Mouse (Mus musculus) adrenal gland, postnatal 14 days (tissue): ENCODE results near the gene Bag3. TPM values are rescaled to one million over a fixed set of nuclear protein-coding genes. Genes with fewer than 3 reads are reported as not detected.
A peak's percentile ranks its signal among the peaks of the same experiment; 100 is the strongest.
"Not testable (repeated sequence)": the region's sequence is repeated elsewhere in the genome, so short reads cannot be mapped to it uniquely, and the experiment has no call there.

ENCODE experiments used
- DNase-seq: peaks from one replicate; pipeline ENCODE4 v3.0.0; 2021; ENCODE audit warnings: mixed read lengths
- total RNA-seq: library from RNA; stranded (reverse); gene quantifications from 2 replicates; pipeline ENCODE4 v1.2.3, GENCODE M21; 2021

Bag3 gene
- total RNA-seq, 1 experiment from 2014 or later = 192 TPM

DNA sequence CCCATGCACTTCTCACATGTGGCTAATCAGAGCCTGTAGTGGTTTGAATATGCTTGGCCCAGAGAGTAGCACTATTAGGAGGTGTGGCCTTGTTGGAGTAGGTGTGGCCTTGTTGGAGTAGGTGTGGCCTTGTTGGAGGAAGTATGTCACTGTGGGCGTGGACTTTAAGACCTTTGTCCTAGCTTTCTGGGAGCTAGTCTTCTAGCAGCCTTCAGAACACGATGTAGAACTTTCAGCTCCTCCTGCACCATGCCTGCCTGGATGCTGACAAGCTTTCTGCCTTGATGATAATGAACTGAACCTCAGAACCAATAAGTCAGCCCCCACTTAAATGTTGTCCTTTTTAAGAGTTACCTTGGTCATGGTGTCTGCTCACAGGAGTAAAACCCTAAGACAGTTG, 46.0 kb downstream of the Bag3 start:
- DNase-seq = not testable (repeated sequence)

GRCm38 (mm10) chr7:128569987-128570656, 46.7 kb downstream of the Bag3 start:
- DNase-seq = no peak

DNA sequence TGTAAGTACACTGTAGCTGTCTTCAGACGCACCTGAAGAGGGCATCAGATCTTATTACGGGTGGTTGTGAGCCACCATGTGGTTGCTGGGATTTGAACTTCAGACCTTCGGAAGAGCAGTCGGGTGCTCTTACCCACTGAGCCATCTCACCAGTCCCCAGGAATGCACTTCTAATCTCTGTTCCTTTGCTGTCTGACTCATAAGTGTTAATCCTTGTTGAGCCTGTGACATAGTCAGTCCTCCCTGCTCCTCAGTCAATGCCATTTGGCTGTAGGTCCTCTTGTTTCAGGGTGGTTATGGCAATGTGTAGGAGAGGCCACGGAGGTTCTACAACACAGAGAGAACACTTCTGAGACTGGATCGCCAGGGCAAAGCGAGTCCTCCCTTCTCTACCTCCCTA, 47.2 kb downstream of the Bag3 start:
- not testable (repeated sequence) for DNase-seq

- DNase-seq = no peak
These were observed 48.6 kb downstream of the Bag3 start for GRCm38 (mm10) chr7:128572030-128572429.

GRCm38 (mm10) chr7:128575211-128575610, 51.8 kb downstream of the Bag3 start:
- peak; percentile 51 for DNase-seq

GRCm38 (mm10) chr7:128575794-128576193, 52.4 kb downstream of the Bag3 start:
- DNase-seq = peak; percentile 17

DNA sequence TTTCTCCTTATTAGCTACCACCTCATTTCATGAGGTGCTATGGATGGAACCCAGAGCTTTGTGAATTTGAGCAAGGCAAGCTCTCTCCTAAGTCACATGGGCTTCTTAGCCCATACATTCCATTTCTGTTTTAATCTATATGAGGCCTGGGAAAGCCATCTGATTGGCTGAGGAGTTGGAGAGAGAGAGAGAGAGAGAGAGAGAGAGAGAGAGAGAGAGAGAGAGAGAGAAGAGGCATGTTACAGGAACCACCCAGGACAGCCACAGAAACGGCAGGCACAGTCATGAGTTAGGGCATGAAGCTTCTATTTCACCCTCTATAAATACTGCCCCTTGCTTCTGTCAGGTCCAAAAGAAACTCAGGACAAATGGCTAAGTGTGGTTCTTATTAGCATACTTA, 54.2 kb downstream of the Bag3 start:
- DNase-seq = no peak

DNA sequence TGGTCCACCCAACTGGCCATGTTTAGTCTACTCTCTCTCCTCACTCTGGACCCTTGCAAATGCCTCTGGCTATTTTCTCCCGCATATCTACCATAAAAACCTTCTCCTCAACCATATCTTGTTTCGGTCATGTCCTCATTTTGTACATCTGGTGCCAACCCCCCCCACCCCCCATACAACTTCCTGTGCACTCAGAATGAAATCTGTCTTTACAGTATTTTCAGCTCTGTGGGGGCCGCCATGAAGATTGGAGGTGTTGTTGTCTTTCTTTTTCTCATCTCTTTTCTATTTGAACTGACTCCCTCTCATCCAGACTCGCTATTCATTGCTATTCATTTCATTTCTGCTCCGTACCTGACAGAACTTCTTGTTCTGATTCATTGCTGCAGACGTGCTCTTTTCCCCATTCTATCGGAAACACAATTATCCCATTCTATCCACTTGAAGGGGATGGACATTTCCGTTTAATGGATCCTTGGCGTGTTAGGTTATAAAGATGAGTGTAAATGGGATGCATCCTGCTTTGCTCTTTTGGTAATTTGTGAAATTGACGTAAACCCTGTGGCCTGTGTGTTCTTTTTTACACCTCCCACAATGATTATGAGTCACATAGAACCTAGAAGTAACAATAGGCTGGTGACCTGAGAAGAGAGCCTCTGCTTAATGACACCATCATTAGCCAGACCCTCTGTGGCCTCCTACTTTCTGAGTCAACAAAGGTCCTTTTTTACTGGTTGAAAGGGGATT, 55.0 kb downstream of the Bag3 start:
- DNase-seq = no peak

GRCm38 (mm10) chr7:128579381-128579780, 56.0 kb downstream of the Bag3 start:
- no peak for DNase-seq

DNA sequence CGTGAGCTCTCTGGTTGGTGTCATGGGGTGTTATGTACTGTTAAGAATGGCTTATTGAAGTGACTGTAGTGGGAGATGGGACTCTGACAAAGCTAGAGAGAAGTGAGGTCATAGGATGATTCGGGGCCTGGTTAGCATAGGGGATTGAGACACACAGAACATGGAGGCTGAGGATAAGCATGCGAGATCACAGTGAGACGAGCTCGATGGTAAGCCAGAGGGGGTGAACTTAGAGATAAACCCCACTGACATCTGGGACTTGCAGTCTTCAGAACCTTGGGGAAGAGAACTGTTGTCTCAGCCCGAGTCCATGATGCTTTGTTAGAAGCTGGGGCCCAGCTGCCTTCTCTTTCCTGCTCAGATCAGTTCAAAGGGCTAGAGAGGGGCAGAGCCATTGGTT, 56.9 kb downstream of the Bag3 start:
- DNase-seq = no peak

GRCm38 (mm10) chr7:128581864-128582484, 58.6 kb downstream of the Bag3 start:
- no peak for DNase-seq

DNA sequence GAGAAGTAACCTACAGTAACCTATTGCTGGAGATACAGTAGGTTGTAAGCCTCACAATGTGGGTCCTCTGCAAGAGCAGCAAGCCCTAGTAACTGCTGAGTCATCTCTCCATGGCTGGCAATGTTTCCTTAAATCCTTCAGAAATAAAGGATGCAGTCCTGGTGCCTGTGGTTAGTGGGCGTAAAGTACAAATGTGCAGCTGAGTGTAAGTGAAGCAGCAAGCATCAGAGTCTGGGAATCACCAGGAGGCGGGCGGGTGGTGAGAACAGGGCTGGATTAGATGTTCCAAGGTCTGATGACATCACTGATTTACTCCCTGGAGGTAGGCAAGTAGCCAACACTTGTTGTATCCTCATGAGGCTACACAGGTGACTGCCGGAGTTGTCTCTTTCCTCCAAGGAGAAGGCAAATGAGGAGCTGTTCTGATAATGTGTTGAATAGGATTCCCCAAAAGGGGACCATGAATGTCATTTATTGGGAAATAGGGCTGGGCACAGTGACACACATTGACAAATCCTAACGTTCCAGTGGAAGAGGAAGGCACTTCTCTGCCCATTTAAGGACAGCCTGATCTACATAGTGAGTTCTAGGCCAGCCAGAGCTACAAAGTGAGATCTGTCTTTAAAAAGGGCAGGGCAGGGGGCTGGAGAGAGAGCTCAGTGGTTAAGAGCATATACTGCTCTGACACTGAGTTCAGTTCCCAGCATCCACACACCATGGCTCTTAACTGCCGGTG, 60.0 kb downstream of the Bag3 start:
- DNase-seq = peak; percentile 74

- no peak for DNase-seq
These were observed 64.0 kb downstream of the Bag3 start for GRCm38 (mm10) chr7:128587334-128587933.

DNA sequence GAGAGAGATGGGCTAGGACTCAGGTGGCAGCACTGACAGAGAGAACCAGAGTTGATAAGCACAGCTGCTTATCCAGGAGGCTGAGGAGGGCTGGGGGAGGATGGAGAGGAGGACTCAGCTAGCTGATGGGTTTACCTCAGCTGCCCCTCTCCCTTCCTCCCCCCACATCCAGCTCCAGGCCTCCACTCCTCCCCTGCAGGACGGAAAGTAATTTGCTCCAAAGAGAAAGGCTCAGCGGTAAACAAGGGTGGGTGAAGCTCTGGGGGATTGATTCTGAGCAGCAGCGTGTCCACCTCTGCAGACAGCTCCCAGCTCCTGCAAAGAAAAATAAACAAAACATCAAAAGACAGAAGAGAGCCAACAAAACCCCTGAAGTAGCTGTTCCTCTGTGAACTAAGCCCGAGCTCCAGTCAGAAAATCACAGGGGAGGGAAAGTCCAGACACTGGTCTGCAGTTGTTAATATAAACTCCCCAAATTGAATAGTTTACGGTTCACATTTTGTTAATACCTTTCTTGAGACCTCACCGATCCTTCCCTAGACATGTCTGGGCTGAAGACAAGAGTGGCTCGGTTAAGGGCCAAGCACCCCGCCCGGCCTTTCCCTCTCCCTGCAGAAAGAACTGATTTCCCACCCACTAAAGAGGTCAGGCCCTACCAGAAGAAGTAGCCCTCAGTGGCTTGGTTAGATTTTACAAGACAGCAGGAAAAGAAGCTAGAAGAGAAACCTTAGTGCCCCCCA, 68.1 kb downstream of the Bag3 start:
- peak; percentile 41 for DNase-seq

GRCm38 (mm10) chr7:128592118-128592935, 68.9 kb downstream of the Bag3 start:
- DNase-seq = peak; percentile 74

GRCm38 (mm10) chr7:128592936-128593241, 69.5 kb downstream of the Bag3 start:
- DNase-seq = no peak

DNA sequence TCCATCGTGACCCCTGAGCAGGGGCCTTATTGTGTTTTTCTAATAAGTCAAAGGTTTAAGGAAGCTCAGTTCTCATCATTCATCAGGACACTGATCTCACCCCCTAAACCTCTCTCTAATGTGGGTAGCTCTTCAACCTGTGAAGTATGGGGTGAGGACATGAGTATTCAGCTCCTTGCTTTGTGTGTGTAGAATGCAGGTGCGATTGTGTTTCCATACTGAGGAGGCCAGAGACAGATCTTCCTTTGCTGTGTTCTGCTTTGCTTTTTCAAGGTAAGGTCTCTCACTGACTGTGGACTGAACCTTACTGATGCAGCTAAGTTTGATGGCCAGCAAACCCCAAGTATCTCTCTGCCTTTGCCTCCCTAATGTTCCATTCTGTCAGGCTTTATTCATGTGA, 72.9 kb downstream of the Bag3 start:
- no peak for DNase-seq
